Mouse (Mus musculus): Measurements from ENCODE around the gene Babam2. TPM values are rescaled to one million over a fixed set of nuclear protein-coding genes. Genes with fewer than 3 reads are reported as not detected.

Gene Babam2
- total and polyA plus RNA-seq, 2 experiments from 2014 or later: 30.9 to 58.9 TPM

DNA sequence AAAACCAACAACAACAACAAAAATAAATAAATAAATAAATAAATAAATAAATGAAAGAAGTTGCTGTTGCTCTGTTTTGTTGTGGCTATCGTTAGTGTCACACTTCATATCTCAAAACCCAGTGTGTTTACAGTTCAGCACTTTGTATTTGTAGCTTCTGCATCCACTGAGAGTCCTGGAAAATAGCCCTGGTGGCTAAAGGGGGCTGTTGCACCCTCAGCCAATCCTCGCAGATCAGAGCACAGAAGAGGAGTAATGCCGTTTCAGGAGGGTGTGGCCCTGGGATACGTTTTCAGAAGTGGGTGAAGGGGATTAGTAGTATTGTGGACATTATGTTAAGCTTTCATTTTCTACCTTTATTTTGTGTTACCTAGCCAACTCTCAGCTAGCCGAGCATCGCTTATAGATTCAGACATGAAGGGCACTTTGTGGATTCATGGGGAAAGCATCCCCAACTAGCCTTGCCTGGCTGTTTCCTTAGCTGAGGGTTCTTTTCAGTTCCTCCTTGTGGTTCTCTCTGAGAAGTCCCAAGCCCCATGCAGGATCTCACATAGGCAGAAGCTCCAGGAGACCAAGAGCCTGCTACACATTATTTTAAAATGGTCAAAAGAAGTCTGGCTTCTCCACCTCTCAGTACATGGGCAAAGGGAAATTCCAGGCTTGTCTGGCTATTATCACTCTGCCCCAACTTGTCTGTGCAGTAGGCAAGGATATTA, 207.6 kb downstream of the Babam2 start:
- ATAC-seq (ENCODE audit: low FRiP score) (no peak), DNase-seq (ENCODE audit: low spot score) (no peak)
- H3K27me3 ChIP-seq (ENCODE audit: insufficient read depth, low read length): no peaks in the 10 kb centered on the region
- H3K36me3 ChIP-seq (ENCODE audit: insufficient read depth, low read length): no peaks in the 10 kb centered on the region
- H3K4me2 ChIP-seq (ENCODE audit: low read depth, low read length, poor library complexity, severe bottlenecking): no peak overlapping the region
- peak; percentile 23; the same call in 1 of the 2 replicates for TF ChIP-seq CTCF (IDR thresholded peaks at IDR 0.05)
- H3K27ac ChIP-seq (ENCODE audit: low read depth, low read length): no peak overlapping the region
- no peaks in the 10 kb centered on the region for H3K9me3 ChIP-seq (ENCODE audit: low read length)
- no peaks in the 10 kb centered on the region for H3K4me1 ChIP-seq (ENCODE audit: insufficient read depth, low read length)
- H3K9ac ChIP-seq (replicated peaks; ENCODE audit: low read length, poor library complexity, severe bottlenecking): no peak overlapping the region
- H3K4me3 ChIP-seq (ENCODE audit: low read depth, low read length): no peak overlapping the region
- 74% methylated on average over 6 of the region's 6 CpGs for WGBS

DNA sequence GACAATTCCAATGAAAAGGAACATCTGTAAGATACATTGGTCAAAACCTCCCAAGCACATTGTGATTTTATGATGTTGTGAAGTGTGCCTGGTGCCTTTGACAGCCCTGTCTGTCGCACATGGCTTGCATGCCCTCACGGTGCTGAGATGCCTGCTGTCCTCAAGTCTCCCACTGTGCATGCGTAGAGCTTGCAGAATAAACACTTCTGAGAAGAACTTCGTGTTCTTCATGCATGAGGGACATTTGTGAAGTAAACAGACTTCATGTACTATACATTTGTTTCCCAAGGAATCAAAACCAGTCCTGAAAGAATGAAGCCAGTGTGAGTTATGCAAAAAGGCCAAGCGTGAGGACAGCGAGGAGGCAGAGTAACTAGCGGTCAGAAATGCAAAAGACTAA, 208.3 kb downstream of the Babam2 start:
- no peak for DNase-seq (ENCODE audit: low spot score)
- H3K9ac ChIP-seq (replicated peaks; ENCODE audit: low read length, poor library complexity, severe bottlenecking): no peak overlapping the region
- no peaks in the 10 kb centered on the region for H3K27me3 ChIP-seq (ENCODE audit: insufficient read depth, low read length)
- 83% methylated on average over 7 of the region's 7 CpGs for WGBS
- no peak overlapping the region for H3K4me3 ChIP-seq (ENCODE audit: low read depth, low read length)
- no peak for TF ChIP-seq CTCF (IDR thresholded peaks at IDR 0.05)
- H3K9me3 ChIP-seq (ENCODE audit: low read length): no peaks in the 10 kb centered on the region
- H3K4me2 ChIP-seq (ENCODE audit: low read depth, low read length, poor library complexity, severe bottlenecking): no peak overlapping the region
- H3K36me3 ChIP-seq (ENCODE audit: insufficient read depth, low read length): no peaks in the 10 kb centered on the region
- no peak for ATAC-seq (ENCODE audit: low FRiP score)
- no peak overlapping the region for H3K27ac ChIP-seq (ENCODE audit: low read depth, low read length)
- H3K4me1 ChIP-seq (ENCODE audit: insufficient read depth, low read length): no peaks in the 10 kb centered on the region

DNA sequence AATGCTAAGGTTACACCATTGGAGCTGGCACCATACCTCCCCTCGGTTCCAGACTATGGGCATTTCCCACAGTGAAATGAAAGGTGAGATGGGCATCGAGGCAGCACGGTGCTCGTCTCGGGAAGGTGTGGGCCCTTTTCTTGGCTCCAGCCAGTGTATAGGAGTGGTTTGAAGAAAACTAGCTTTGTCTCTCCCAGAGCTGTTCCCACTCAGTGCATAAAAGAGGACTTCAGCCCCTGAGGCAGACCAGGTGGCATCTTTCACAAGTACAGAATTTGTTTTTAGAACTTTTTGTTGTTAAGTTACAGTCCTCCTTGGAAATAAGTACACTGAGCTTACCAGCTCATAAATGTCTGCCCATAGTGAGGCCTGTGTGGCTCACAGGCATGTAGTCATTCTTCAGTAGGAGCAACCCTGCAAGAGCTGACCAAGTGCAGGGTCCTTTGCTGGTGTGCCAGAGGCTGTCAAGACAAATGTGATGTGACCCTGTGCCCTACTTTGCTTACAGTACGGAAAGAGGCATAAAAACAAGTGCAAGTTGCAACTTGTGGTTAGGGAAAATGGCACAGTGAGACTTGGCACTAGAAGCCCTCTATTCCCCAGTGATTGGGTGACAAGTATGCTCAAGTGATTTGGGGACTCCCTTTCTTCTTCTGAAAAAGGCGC, 208.9 kb downstream of the Babam2 start:
- ATAC-seq (ENCODE audit: low FRiP score) (no peak), DNase-seq (ENCODE audit: low spot score) (no peak)
- H3K4me2 ChIP-seq (ENCODE audit: low read depth, low read length, poor library complexity, severe bottlenecking): no peak overlapping the region
- no peak overlapping the region for H3K27ac ChIP-seq (ENCODE audit: low read depth, low read length)
- 87% methylated on average over 7 of the region's 7 CpGs for WGBS
- H3K4me1 ChIP-seq (ENCODE audit: insufficient read depth, low read length): no peaks in the 10 kb centered on the region
- TF ChIP-seq CTCF (IDR thresholded peaks at IDR 0.05): no peak
- no peaks in the 10 kb centered on the region for H3K27me3 ChIP-seq (ENCODE audit: insufficient read depth, low read length)
- no peak overlapping the region for H3K4me3 ChIP-seq (ENCODE audit: low read depth, low read length)
- H3K9me3 ChIP-seq (ENCODE audit: low read length): no peaks in the 10 kb centered on the region
- no peaks in the 10 kb centered on the region for H3K36me3 ChIP-seq (ENCODE audit: insufficient read depth, low read length)
- no peak overlapping the region for H3K9ac ChIP-seq (replicated peaks; ENCODE audit: low read length, poor library complexity, severe bottlenecking)

DNA sequence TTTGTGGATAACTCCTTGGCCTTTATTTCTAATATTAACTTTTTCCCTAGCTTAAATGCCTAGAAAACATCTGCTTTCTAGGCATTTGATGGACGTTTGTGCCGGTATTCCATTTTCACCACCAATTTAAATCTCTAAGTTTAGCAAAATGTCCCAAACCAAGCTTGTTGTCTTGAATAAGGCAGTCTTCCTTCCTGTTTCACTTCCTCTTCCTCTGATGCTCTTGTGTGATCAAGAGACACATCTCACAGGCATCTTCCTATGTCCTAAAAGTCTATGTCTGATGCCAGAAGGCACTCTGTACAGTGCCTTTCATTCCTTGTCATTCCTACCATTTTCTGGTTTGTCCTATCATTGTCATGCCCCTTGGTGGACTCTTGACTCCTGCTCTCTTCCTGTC, 210.5 kb downstream of the Babam2 start:
- Histone ChIP-seq H3K27me3 (ENCODE audit: insufficient read depth, low read length) (no peaks in the 10 kb centered on the region), H3K9me3 (ENCODE audit: low read length) (no peaks in the 10 kb centered on the region), H3K4me2 (ENCODE audit: low read depth, low read length, poor library complexity, severe bottlenecking) (no peak overlapping the region), H3K27ac (ENCODE audit: low read depth, low read length) (no peak overlapping the region), H3K36me3 (ENCODE audit: insufficient read depth, low read length) (no peaks in the 10 kb centered on the region), H3K4me3 (ENCODE audit: low read depth, low read length) (no peak overlapping the region), H3K9ac (replicated peaks; ENCODE audit: low read length, poor library complexity, severe bottlenecking) (no peak overlapping the region), H3K4me1 (ENCODE audit: insufficient read depth, low read length) (no peaks in the 10 kb centered on the region)
- WGBS: 94% methylated on average over 2 of the region's 2 CpGs
- DNase-seq (ENCODE audit: low spot score) (no peak), ATAC-seq (ENCODE audit: low FRiP score) (no peak)
- no peak for TF ChIP-seq CTCF (IDR thresholded peaks at IDR 0.05)

DNA sequence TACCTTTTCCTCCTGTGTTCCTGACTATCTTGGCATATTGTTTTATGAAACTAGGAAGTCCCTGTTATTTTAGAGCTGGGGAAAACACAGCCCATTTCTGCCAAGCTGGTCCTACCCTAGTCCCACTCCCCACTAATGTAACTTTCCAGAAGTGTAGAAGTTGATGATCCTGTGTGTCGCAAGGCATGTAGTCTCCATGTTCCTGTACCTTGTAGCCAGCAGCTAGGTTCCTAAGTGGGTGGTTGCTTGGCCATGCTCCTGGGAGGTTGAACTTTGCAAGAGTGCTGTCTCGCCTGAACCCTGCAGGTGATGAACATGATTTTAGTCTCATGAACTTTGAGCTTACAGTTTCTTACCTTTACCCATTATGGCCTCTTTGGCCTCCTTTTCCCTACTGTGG, 211.3 kb downstream of the Babam2 start:
- Histone ChIP-seq H3K4me2 (ENCODE audit: low read depth, low read length, poor library complexity, severe bottlenecking) (no peak overlapping the region), H3K36me3 (ENCODE audit: insufficient read depth, low read length) (no peaks in the 10 kb centered on the region), H3K27me3 (ENCODE audit: insufficient read depth, low read length) (no peaks in the 10 kb centered on the region), H3K9ac (replicated peaks; ENCODE audit: low read length, poor library complexity, severe bottlenecking) (no peak overlapping the region), H3K4me1 (ENCODE audit: insufficient read depth, low read length) (no peaks in the 10 kb centered on the region), H3K9me3 (ENCODE audit: low read length) (no peaks in the 10 kb centered on the region), H3K27ac (ENCODE audit: low read depth, low read length) (no peak overlapping the region), H3K4me3 (ENCODE audit: low read depth, low read length) (no peak overlapping the region)
- no peak for ATAC-seq (ENCODE audit: low FRiP score)
- 94% methylated on average over 2 of the region's 2 CpGs for WGBS
- no peak for TF ChIP-seq CTCF (IDR thresholded peaks at IDR 0.05)
- no peak for DNase-seq (ENCODE audit: low spot score)

DNA sequence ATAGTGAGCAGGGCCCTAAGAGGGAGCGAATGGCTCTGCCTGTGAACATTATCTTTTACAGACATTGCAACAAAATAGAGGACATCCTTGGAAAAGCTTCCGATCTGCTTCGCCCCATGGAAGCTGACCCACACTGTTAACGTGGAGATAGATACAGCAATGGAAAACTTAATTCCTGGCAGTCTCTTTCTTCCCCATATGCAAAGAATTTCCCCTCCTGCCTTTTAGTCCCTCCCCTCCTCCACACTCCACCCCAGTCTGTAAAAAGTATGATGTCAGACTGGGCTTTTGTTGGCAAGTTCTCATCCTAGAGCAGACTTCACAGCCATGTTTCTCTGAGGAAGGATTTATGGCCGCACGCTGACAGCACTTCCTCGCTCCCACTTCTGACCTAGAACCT, 218.8 kb downstream of the Babam2 start:
- ATAC-seq (ENCODE audit: low FRiP score) (no peak), DNase-seq (ENCODE audit: low spot score) (no peak)
- no peak for TF ChIP-seq CTCF (IDR thresholded peaks at IDR 0.05)
- H3K27ac ChIP-seq (ENCODE audit: low read depth, low read length): no peak overlapping the region
- H3K4me2 ChIP-seq (ENCODE audit: low read depth, low read length, poor library complexity, severe bottlenecking): no peak overlapping the region
- no peaks in the 10 kb centered on the region for H3K36me3 ChIP-seq (ENCODE audit: insufficient read depth, low read length)
- H3K4me1 ChIP-seq (ENCODE audit: insufficient read depth, low read length): no peaks in the 10 kb centered on the region
- H3K4me3 ChIP-seq (ENCODE audit: low read depth, low read length): no peak overlapping the region
- no peak overlapping the region for H3K9ac ChIP-seq (replicated peaks; ENCODE audit: low read length, poor library complexity, severe bottlenecking)
- H3K9me3 ChIP-seq (ENCODE audit: low read length): no peaks in the 10 kb centered on the region
- 87% methylated on average over 7 of the region's 7 CpGs for WGBS
- no peaks in the 10 kb centered on the region for H3K27me3 ChIP-seq (ENCODE audit: insufficient read depth, low read length)
